Mouse (Mus musculus) liver, embryonic 11.5 days (tissue): Measurements from ENCODE around the gene Pdzrn3. TPM values are rescaled to one million over a fixed set of nuclear protein-coding genes. Genes with fewer than 3 reads are reported as not detected.

Experiments used
- ATAC-seq: fragments of 200-750 bp; cut with Nextera tagmentation; replicated peaks from 2 replicates; pipeline ENCODE4 v1.8.0; 2017; ENCODE audit warnings: moderate number of reproducible peaks, mild to moderate bottlenecking, moderate TSS enrichment, moderate library complexity; ENCODE audit not compliant: low FRiP score
- DNase-seq: peaks from one replicate; pipeline ENCODE4 v3.0.0-alpha.2; 2017; ENCODE audit warnings: low spot score
- H3K27ac ChIP-seq: fragments of 300-500 bp; sonication (generic); 2 replicates; pipeline ENCODE4 v1.5.1; 2014; ENCODE audit warnings: mild to moderate bottlenecking, low read depth, low read length, control low read depth
- H3K27me3 ChIP-seq: fragments of 300-500 bp; sonication (generic); replicated peaks from 2 replicates; pipeline ENCODE4 v1.6.1; 2014; ENCODE audit warnings: low read length, mixed read lengths; ENCODE audit not compliant: control insufficient read depth, insufficient read depth
- H3K36me3 ChIP-seq: fragments of 300-500 bp; sonication (generic); 2 replicates; pipeline ENCODE4 v1.6.1; 2014; ENCODE audit warnings: mild to moderate bottlenecking, low read length, moderate library complexity, mixed read lengths; ENCODE audit not compliant: control insufficient read depth, insufficient read depth
- H3K4me1 ChIP-seq: fragments of 300-500 bp; sonication (generic); replicated peaks from 2 replicates; pipeline ENCODE4 v1.6.1; 2014; ENCODE audit warnings: low read length, mixed read lengths; ENCODE audit not compliant: control insufficient read depth, insufficient read depth
- H3K4me2 ChIP-seq: fragments of 300-500 bp; sonication (generic); 2 replicates; pipeline ENCODE4 v1.6.1; 2014; ENCODE audit warnings: mild to moderate bottlenecking, control low read depth, moderate library complexity
- H3K4me3 ChIP-seq: fragments of 300-500 bp; sonication (generic); 2 replicates; pipeline ENCODE4 v1.5.1; 2014; ENCODE audit warnings: low read depth, low read length, control low read depth
- H3K9ac ChIP-seq: fragments of 300-500 bp; sonication (generic); 2 replicates; pipeline ENCODE4 v1.6.1; 2014; ENCODE audit warnings: low read depth, low read length, control low read depth
- H3K9me3 ChIP-seq: fragments of 300-500 bp; sonication (generic); 2 replicates; pipeline ENCODE4 v1.6.1; 2016; ENCODE audit warnings: low read length, inconsistent platforms, mixed read lengths; ENCODE audit not compliant: control insufficient read depth
- WGBS: fragments of 180-500 bp; shearing (Covaris S2); extraction: QIAGEN DNeasy Blood & Tissue Kit; methylation state at CpG from one replicate; pipeline ENCODE4 v1.1.7; 2014; 5-methylcytosine and 5-hydroxymethylcytosine counted together
- polyA plus RNA-seq: library from polyadenylated mRNA; unstranded; fragments of >200 nt; fragmentation: Nextera tagmentation; extraction: Ambion mirVana; gene quantifications from 2 replicates; pipeline ENCODE4 v1.2.1, GENCODE M21; 2014

Gene Pdzrn3
- polyA plus RNA-seq, 1 experiment from 2014 or later: 4.8 TPM

- DNase-seq: no peak
- Histone ChIP-seq H3K4me3 (no peak overlapping the region), H3K4me1 (no peaks in the 10 kb centered on the region), H3K9ac (no peak overlapping the region), H3K27me3 (no peaks in the 10 kb centered on the region), H3K27ac (no peak overlapping the region), H3K9me3 (no peaks in the 10 kb centered on the region), H3K36me3 (no peaks in the 10 kb centered on the region), H3K4me2 (no peak overlapping the region)
- WGBS: 81% methylated on average over 6 of the region's 6 CpGs
- no peak for ATAC-seq
Measured at GRCm38 (mm10) chr6:101395908-101396307, 18.2 kb upstream of the Pdzrn3 start.

GRCm38 (mm10) chr6:101392801-101393117 lies 15.1 kb upstream of the Pdzrn3 start:
- 82% methylated on average over 2 of the region's 2 CpGs for WGBS
- no peak for DNase-seq
- ATAC-seq: no peak
- Histone ChIP-seq H3K27me3 (no peaks in the 10 kb centered on the region), H3K9ac (no peak overlapping the region), H3K4me3 (no peak overlapping the region), H3K4me2 (no peak overlapping the region), H3K4me1 (no peaks in the 10 kb centered on the region), H3K27ac (no peak overlapping the region), H3K36me3 (no peaks in the 10 kb centered on the region), H3K9me3 (no peaks in the 10 kb centered on the region)

GRCm38 (mm10) chr6:101392107-101392800 lies 14.6 kb upstream of the Pdzrn3 start:
- no peaks in the 10 kb centered on the region for H3K9me3 ChIP-seq

GRCm38 (mm10) chr6:101385490-101385889 lies 7.8 kb upstream of the Pdzrn3 start:
- Histone ChIP-seq H3K36me3 (no peaks in the 10 kb centered on the region), H3K27ac (no peak overlapping the region), H3K4me3 (no peak overlapping the region), H3K4me2 (no peak overlapping the region), H3K27me3 (no peaks in the 10 kb centered on the region), H3K9ac (no peak overlapping the region), H3K9me3 (no peaks in the 10 kb centered on the region), H3K4me1 (no peaks in the 10 kb centered on the region)
- ATAC-seq (no peak), DNase-seq (no peak)
- 79% methylated on average over 7 of the region's 7 CpGs for WGBS

More at GRCm38 (mm10) chr6:101392107-101392800, 14.6 kb upstream of the Pdzrn3 start:
- Histone ChIP-seq H3K4me3 (no peak overlapping the region), H3K36me3 (no peaks in the 10 kb centered on the region), H3K27ac (no peak overlapping the region), H3K27me3 (no peaks in the 10 kb centered on the region), H3K9ac (no peak overlapping the region), H3K4me2 (no peak overlapping the region), H3K4me1 (no peaks in the 10 kb centered on the region)
- 76% methylated on average over 8 of the region's 8 CpGs for WGBS
- no peak for ATAC-seq
- no peak for DNase-seq

- no peaks in the 10 kb centered on the region for H3K9me3 ChIP-seq
- WGBS: 73% methylated on average over 7 of the region's 7 CpGs
- H3K4me3 ChIP-seq: no peak overlapping the region
- no peaks in the 10 kb centered on the region for H3K36me3 ChIP-seq
- H3K27ac ChIP-seq: no peak overlapping the region
- no peak overlapping the region for H3K4me2 ChIP-seq
- DNase-seq (no peak), ATAC-seq (no peak)
- H3K27me3 ChIP-seq: peaks cover under 1% of the 10 kb centered on the region; the same call in 1 of the 2 replicates
- H3K9ac ChIP-seq: no peak overlapping the region
- H3K4me1 ChIP-seq: no peaks in the 10 kb centered on the region
Measured at GRCm38 (mm10) chr6:101384958-101385357, 7.3 kb upstream of the Pdzrn3 start.

GRCm38 (mm10) chr6:101384476-101384875 lies 6.8 kb upstream of the Pdzrn3 start:
- H3K27me3 ChIP-seq: peaks cover 3% of the 10 kb centered on the region; the same call in 1 of the 2 replicates
- H3K9me3 ChIP-seq: no peaks in the 10 kb centered on the region
- H3K4me3 ChIP-seq: no peak overlapping the region
- ATAC-seq (no peak), DNase-seq (no peak)
- WGBS: 77% methylated on average over 6 of the region's 6 CpGs
- H3K9ac ChIP-seq: no peak overlapping the region
- no peaks in the 10 kb centered on the region for H3K4me1 ChIP-seq
- no peak overlapping the region for H3K27ac ChIP-seq
- no peak overlapping the region for H3K4me2 ChIP-seq
- no peaks in the 10 kb centered on the region for H3K36me3 ChIP-seq

GRCm38 (mm10) chr6:101382891-101383290 lies 5.2 kb upstream of the Pdzrn3 start:
- DNase-seq: no peak
- H3K27me3 ChIP-seq: peaks cover 9% of the 10 kb centered on the region
- ATAC-seq: no peak
- no peak overlapping the region for H3K27ac ChIP-seq
- H3K4me3 ChIP-seq: no peak overlapping the region
- H3K4me1 ChIP-seq: no peaks in the 10 kb centered on the region
- no peak overlapping the region for H3K9ac ChIP-seq
- no peak overlapping the region for H3K4me2 ChIP-seq
- H3K36me3 ChIP-seq: no peaks in the 10 kb centered on the region
- 71% methylated on average over 4 of the region's 4 CpGs for WGBS
- no peaks in the 10 kb centered on the region for H3K9me3 ChIP-seq

GRCm38 (mm10) chr6:101379546-101379945 lies 1.8 kb upstream of the Pdzrn3 start:
- no peak overlapping the region for H3K9ac ChIP-seq
- H3K4me1 ChIP-seq: peaks cover 2% of the 10 kb centered on the region; the same call in 1 of the 2 replicates
- no peak for DNase-seq
- H3K4me2 ChIP-seq: no peak overlapping the region
- peaks cover 28% of the 10 kb centered on the region for H3K27me3 ChIP-seq
- H3K36me3 ChIP-seq: no peaks in the 10 kb centered on the region
- H3K9me3 ChIP-seq: no peaks in the 10 kb centered on the region
- no peak overlapping the region for H3K4me3 ChIP-seq
- H3K27ac ChIP-seq: no peak overlapping the region
- WGBS: 57% methylated on average over 3 of the region's 3 CpGs
- ATAC-seq: no peak

GRCm38 (mm10) chr6:101377935-101378609 lies 375 bp upstream of the Pdzrn3 start:
- 2% methylated on average over 27 of the region's 29 CpGs for WGBS
- Histone ChIP-seq H3K36me3 (no peaks in the 10 kb centered on the region), H3K27ac (peak overlapping the region; percentile 77), H3K4me3 (peak overlapping the region; percentile 63), H3K27me3 (peaks cover 28% of the 10 kb centered on the region), H3K4me1 (peaks cover 2% of the 10 kb centered on the region; the same call in 1 of the 2 replicates), H3K9me3 (no peaks in the 10 kb centered on the region), H3K9ac (peak overlapping the region; percentile 53), H3K4me2 (peak overlapping the region; percentile 68)
- ATAC-seq (peak; percentile 53), DNase-seq (no peak)
